Mouse (Mus musculus) cortical plate, adult 2 months (tissue): ENCODE results near the gene Nfe2l3.

Source experiments
- CTCF ChIP-seq: fragments of 200-500 bp; IDR thresholded peaks from 2 replicates; pipeline ENCODE4 v1.5.1; 2011; ENCODE audit warnings: mild to moderate bottlenecking, control low read depth, low read length; ENCODE audit not compliant: insufficient read depth; ENCODE audit errors: extremely low read depth
- POLR2A ChIP-seq: fragments of 200-500 bp; IDR thresholded peaks from 2 replicates; pipeline ENCODE4 v1.6.1; 2011; ENCODE audit warnings: mild to moderate bottlenecking, low read length, control low read depth; ENCODE audit not compliant: insufficient read depth; ENCODE audit errors: extremely low read depth

- TF ChIP-seq POLR2A (no peak), CTCF (no peak)
These were observed 28.0 kb upstream of the Nfe2l3 start for GRCm38 (mm10) chr6:51404502-51404901.
